Mouse (Mus musculus) midbrain, postnatal 0 days (tissue): ENCODE results near the gene Zmiz1. TPM values are rescaled to one million over a fixed set of nuclear protein-coding genes. Genes with fewer than 3 reads are reported as not detected.

Experiments
- ATAC-seq: fragments of 200-750 bp; cut with Nextera tagmentation; 2 replicates; pipeline ENCODE4 v1.8.0; 2017; ENCODE audit warnings: moderate number of reproducible peaks, mild to moderate bottlenecking, moderate TSS enrichment, moderate library complexity; ENCODE audit not compliant: low FRiP score
- DNase-seq: peaks from one replicate; pipeline ENCODE4 v3.0.0-alpha.2; 2015; ENCODE audit warnings: low spot score
- H3K27ac ChIP-seq: fragments of 300-500 bp; sonication (generic); 2 replicates; pipeline ENCODE4 v1.5.1; 2014; ENCODE audit warnings: low read depth, mild to moderate bottlenecking, low read length, mixed read lengths
- H3K27me3 ChIP-seq: fragments of 300-500 bp; sonication (generic); 2 replicates; pipeline ENCODE4 v1.6.1; 2014; ENCODE audit warnings: low read length, control low read depth, mixed read lengths; ENCODE audit not compliant: insufficient read depth
- H3K36me3 ChIP-seq: fragments of 300-500 bp; sonication (generic); 2 replicates; pipeline ENCODE4 v1.6.1; 2014; ENCODE audit warnings: low read length, control low read depth, mixed read lengths; ENCODE audit not compliant: insufficient read depth
- H3K4me1 ChIP-seq: fragments of 300-500 bp; sonication (generic); 2 replicates; pipeline ENCODE4 v1.6.1; 2014; ENCODE audit warnings: mild to moderate bottlenecking, control low read depth, antibody characterized with exemption, low read length, mixed read lengths; ENCODE audit not compliant: insufficient read depth
- H3K4me2 ChIP-seq: fragments of 300-500 bp; sonication (generic); 2 replicates; pipeline ENCODE4 v1.6.1; 2014; ENCODE audit warnings: low read depth, mild to moderate bottlenecking, low read length, mixed read lengths; ENCODE audit not compliant: poor library complexity, severe bottlenecking
- H3K4me3 ChIP-seq: fragments of 300-500 bp; sonication (generic); 2 replicates; pipeline ENCODE4 v1.5.1; 2014; ENCODE audit warnings: low read depth, mild to moderate bottlenecking, low read length, moderate library complexity
- H3K9ac ChIP-seq: fragments of 300-500 bp; sonication (generic); replicated peaks from 2 replicates; pipeline ENCODE4 v1.6.1; 2014; ENCODE audit warnings: mild to moderate bottlenecking, low read length, moderate library complexity, mixed read lengths; ENCODE audit not compliant: poor library complexity, severe bottlenecking
- H3K9me3 ChIP-seq: fragments of 300-500 bp; sonication (generic); 2 replicates; pipeline ENCODE4 v1.6.1; 2016; ENCODE audit warnings: low read length, control low read depth
- CTCF ChIP-seq: IDR thresholded peaks from 2 replicates; pipeline ENCODE4 v1.5.1; 2016; ENCODE audit warnings: antibody characterized with exemption, mild to moderate bottlenecking
- WGBS: fragments of 180-500 bp; shearing (Covaris S2); extraction: QIAGEN DNeasy Blood & Tissue Kit; methylation state at CpG from one replicate; pipeline ENCODE4 v1.1.7; 2014; 5-methylcytosine and 5-hydroxymethylcytosine counted together
- polyA plus RNA-seq: library from polyadenylated mRNA; unstranded; fragments of >200 nt; fragmentation: Nextera tagmentation; extraction: Ambion mirVana; gene quantifications from 2 replicates; pipeline ENCODE4 v1.2.1, GENCODE M21; 2015
- total RNA-seq: library from RNA; depleted of rRNA; stranded (reverse); fragments of >200 nt; gene quantifications from 2 replicates; pipeline ENCODE4 v1.2.3, GENCODE M21; 2014

The Zmiz1 gene
- total and polyA plus RNA-seq, 2 experiments from 2014 or later, result 51.7 to 130 TPM

GRCm38 (mm10) chr14:25598960-25599359 is 140.0 kb downstream of the Zmiz1 start:
- Histone ChIP-seq H3K27me3 (no peaks in the 10 kb centered on the region), H3K9ac (no peak overlapping the region), H3K4me2 (no peak overlapping the region), H3K4me3 (no peak overlapping the region), H3K27ac (no peak overlapping the region), H3K9me3 (no peaks in the 10 kb centered on the region), H3K36me3 (0 out of 2 replicates have a peak, but pooled peaks cover 8% of the 10 kb centered on the region), H3K4me1 (peaks cover 8% of the 10 kb centered on the region; the same call in 1 of the 2 replicates)
- no peak for ATAC-seq
- 75% methylated on average over 6 of the region's 6 CpGs for WGBS
- no peak for TF ChIP-seq CTCF
- peak; percentile 77 for DNase-seq

DNA sequence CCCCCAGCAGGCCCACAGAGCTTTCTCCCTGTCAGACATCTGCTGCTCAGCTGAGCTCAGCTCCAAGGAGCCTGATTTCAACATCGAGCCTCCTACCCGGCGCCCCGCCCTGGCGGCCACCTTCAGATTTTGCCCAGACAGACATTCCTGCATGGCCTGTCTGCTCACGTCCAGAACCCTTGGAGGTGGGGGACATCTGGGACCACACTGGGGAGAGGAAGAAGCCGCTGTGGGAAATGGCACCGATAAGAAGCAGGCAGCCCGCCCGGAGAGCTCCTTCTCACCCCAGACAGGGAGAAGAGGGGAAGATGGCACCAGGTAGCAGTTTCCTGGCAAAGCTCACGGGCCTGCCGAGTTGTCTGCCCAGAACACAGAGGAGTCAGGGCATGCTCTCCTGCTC is 140.9 kb downstream of the Zmiz1 start:
- TF ChIP-seq CTCF, result no peak

DNA sequence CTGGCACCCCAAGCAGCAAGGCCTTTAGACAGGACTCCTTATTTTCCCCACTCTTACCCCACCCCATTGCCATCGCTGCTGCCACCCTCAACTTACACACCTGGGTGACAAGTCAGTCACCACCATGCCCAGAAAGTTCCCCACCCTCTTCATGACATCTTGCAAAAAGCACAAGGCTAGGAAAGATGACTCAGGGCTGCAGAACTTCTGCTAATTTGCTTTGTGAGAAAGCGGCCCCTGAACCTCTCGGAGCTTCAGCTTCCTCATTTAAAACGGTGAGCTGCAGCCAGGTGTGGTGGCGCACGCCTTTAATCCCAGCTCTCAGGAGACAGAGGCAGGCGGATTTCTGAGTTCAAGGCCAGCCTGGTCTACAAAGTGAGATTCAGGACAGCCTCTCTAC is 141.4 kb downstream of the Zmiz1 start:
- Histone ChIP-seq H3K4me1 (no peaks in the 10 kb centered on the region), H3K4me2 (no peak overlapping the region), H3K27ac (no peak overlapping the region), H3K9me3 (no peaks in the 10 kb centered on the region), H3K27me3 (no peaks in the 10 kb centered on the region), H3K36me3 (0 out of 2 replicates have a peak, but pooled peaks cover 8% of the 10 kb centered on the region), H3K9ac (no peak overlapping the region), H3K4me3 (no peak overlapping the region)
- ATAC-seq (no peak), DNase-seq (no peak)
- 84% methylated on average over 7 of the region's 7 CpGs for WGBS
- TF ChIP-seq CTCF, result no peak

More for the DNA sequence above, 140.9 kb downstream of the Zmiz1 start:
- Histone ChIP-seq H3K9ac (no peak overlapping the region), H3K4me1 (no peaks in the 10 kb centered on the region), H3K27ac (no peak overlapping the region), H3K4me3 (no peak overlapping the region), H3K4me2 (no peak overlapping the region), H3K9me3 (no peaks in the 10 kb centered on the region), H3K36me3 (0 out of 2 replicates have a peak, but pooled peaks cover 8% of the 10 kb centered on the region), H3K27me3 (no peaks in the 10 kb centered on the region)
- ATAC-seq, result no peak
- WGBS, result 84% methylated on average over 12 of the region's 12 CpGs
- DNase-seq, result no peak

DNA sequence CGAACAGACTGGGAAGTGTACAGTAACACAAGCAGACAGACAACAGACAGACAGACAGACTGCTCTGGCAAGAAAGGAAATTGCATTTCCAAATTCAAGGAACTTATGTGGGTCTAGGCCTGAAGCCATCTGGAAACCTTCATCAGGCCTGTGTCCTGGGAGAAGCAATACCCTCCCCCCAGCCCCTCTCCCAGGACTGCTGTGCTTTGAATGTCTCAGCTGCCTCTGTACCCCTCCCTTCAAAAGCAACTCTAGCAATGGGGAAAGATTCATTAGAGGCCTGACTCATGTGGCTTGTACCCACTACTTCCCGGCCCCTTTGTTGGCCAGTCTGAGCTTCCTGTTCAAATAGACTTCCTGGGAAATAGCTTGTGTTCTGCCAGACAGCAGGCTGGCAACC is 142.0 kb downstream of the Zmiz1 start:
- Histone ChIP-seq H3K27ac (no peak overlapping the region), H3K4me3 (no peak overlapping the region), H3K4me2 (no peak overlapping the region), H3K36me3 (0 out of 2 replicates have a peak, but pooled peaks cover 8% of the 10 kb centered on the region), H3K9me3 (no peaks in the 10 kb centered on the region), H3K27me3 (no peaks in the 10 kb centered on the region), H3K4me1 (0 out of 2 replicates have a peak, but pooled peaks cover 3% of the 10 kb centered on the region), H3K9ac (no peak overlapping the region; the same call in 1 of the 2 replicates)
- no peak for ATAC-seq
- WGBS, result 68% methylated on average over 2 of the region's 2 CpGs
- TF ChIP-seq CTCF, result no peak
- no peak for DNase-seq

- Histone ChIP-seq H3K4me2 (no peak overlapping the region), H3K9me3 (no peaks in the 10 kb centered on the region), H3K4me1 (peaks cover 8% of the 10 kb centered on the region; the same call in 1 of the 2 replicates), H3K4me3 (no peak overlapping the region), H3K9ac (no peak overlapping the region), H3K27me3 (no peaks in the 10 kb centered on the region), H3K27ac (no peak overlapping the region), H3K36me3 (0 out of 2 replicates have a peak, but pooled peaks cover 8% of the 10 kb centered on the region)
- ATAC-seq (no peak), DNase-seq (no peak)
- WGBS, result 83% methylated on average over 2 of the region's 2 CpGs
- TF ChIP-seq CTCF, result no peak
Measured at GRCm38 (mm10) chr14:25602018-25602417, 143.0 kb downstream of the Zmiz1 start.

- no peak overlapping the region for H3K9ac ChIP-seq
- 11% methylated on average over 15 of the region's 18 CpGs for WGBS
- peaks cover 12% of the 10 kb centered on the region for H3K4me1 ChIP-seq
- H3K36me3 ChIP-seq, result no peaks in the 10 kb centered on the region
- DNase-seq (no peak), ATAC-seq (no peak)
- no peak for TF ChIP-seq CTCF
- no peak overlapping the region for H3K4me2 ChIP-seq
- no peaks in the 10 kb centered on the region for H3K9me3 ChIP-seq
- H3K4me3 ChIP-seq, result no peak overlapping the region
- H3K27me3 ChIP-seq, result no peaks in the 10 kb centered on the region
- no peak overlapping the region for H3K27ac ChIP-seq
Measured at GRCm38 (mm10) chr14:25604395-25605142, 145.6 kb downstream of the Zmiz1 start.
